ENCODE assay signal across 8 mouse cellular contexts in genomic region chr11:105153068-105153833, GRCm38 (mm10). TPM values are rescaled to one million over a fixed set of nuclear protein-coding genes. Genes with fewer than 3 reads are reported as not detected.
A peak's percentile ranks its signal among the peaks of the same experiment; 100 is the strongest.
DNase-seq lines count a peak whose midpoint lies in the region; ATAC-seq and TF ChIP-seq lines count a peak whose summit lies in the region.
"Had no signal": no experiment of that assay in that cellular context is flagged by ENCODE, and none has a peak within 500 bp of the region (broad histone marks: within the 10 kb centered on the region; RNA-seq: fewer than 3 reads in every experiment).

No protein-coding gene starts in this region.

- H3K27ac ChIP-seq in limb, embryonic 11.5 days (replicated peaks; ENCODE audit: low read depth, low read length) = no peak overlapping the region
- H3K27ac ChIP-seq in midbrain, embryonic 12.5 days (replicated peaks) = no peak overlapping the region

- no peaks in the 10 kb centered on the region for H3K9me3 ChIP-seq in limb, embryonic 11.5 days (ENCODE audit: control insufficient read depth, low read length)
- H3K9me3 ChIP-seq in midbrain, embryonic 12.5 days = no peaks in the 10 kb centered on the region

- in situ Hi-C loops in Patski (cut with MboI; ENCODE audit: low pct_unique_long_range_greater_than_20kb) = no loop called here

- no peak for TF ChIP-seq CTCF in Patski (IDR thresholded peaks at IDR 0.05)

- POLR2A ChIA-PET in Patski (lab: Charles Lee) = no interaction called here

- DNase-seq in Patski (ENCODE audit: low read depth, low spot score) = no peak
- peak; percentile 79 for DNase-seq in embryo, embryonic 10 days (ENCODE audit: low spot score)
- peak; percentile 81 for DNase-seq in heart, postnatal 4 days
- DNase-seq in limb, embryonic 11.5 days (ENCODE audit: low spot score) = peak; percentile 80
- DNase-seq in frontal cortex, postnatal 36 days (ENCODE audit: low spot score in 2 of 2) = no peak
- no peak for DNase-seq in thymus, postnatal 4 days

- H3K4me3 ChIP-seq in limb, embryonic 11.5 days (ENCODE audit: low read depth, low read length) = no peak overlapping the region
- H3K4me3 ChIP-seq in midbrain, embryonic 12.5 days = no peak overlapping the region

- CTCF ChIA-PET in Patski (lab: Charles Lee) = no interaction called here

- H3K4me1 ChIP-seq in limb, embryonic 11.5 days (ENCODE audit: control insufficient read depth, insufficient read depth, low read length) = peaks cover 26% of the 10 kb centered on the region
- H3K4me1 ChIP-seq in midbrain, embryonic 12.5 days = peaks cover 11% of the 10 kb centered on the region

- H3K9ac ChIP-seq in limb, embryonic 11.5 days (ENCODE audit: low read length) = no peak overlapping the region
- no peak overlapping the region for H3K9ac ChIP-seq in midbrain, embryonic 12.5 days (replicated peaks)

- no peak overlapping the region for H3K4me2 ChIP-seq in limb, embryonic 11.5 days (ENCODE audit: low read depth, severe bottlenecking)
- H3K4me2 ChIP-seq in midbrain, embryonic 12.5 days (replicated peaks) = no peak overlapping the region

- no peaks in the 10 kb centered on the region for H3K36me3 ChIP-seq in limb, embryonic 11.5 days (ENCODE audit: control insufficient read depth, insufficient read depth, low read length)
- no peaks in the 10 kb centered on the region for H3K36me3 ChIP-seq in midbrain, embryonic 12.5 days

- 12% methylated on average over 12 of the region's 12 CpGs for WGBS in limb, embryonic 11.5 days
- 39% methylated on average over 12 of the region's 12 CpGs for WGBS in midbrain, embryonic 12.5 days

- H3K27me3 ChIP-seq in Patski = no peaks in the 10 kb centered on the region
- H3K27me3 ChIP-seq in limb, embryonic 11.5 days (ENCODE audit: control insufficient read depth, insufficient read depth, low read length) = no peaks in the 10 kb centered on the region
- no peaks in the 10 kb centered on the region; the same call in 1 of the 2 replicates for H3K27me3 ChIP-seq in midbrain, embryonic 12.5 days

- peak; percentile 58 for ATAC-seq in Patski
- peak; percentile 74 for ATAC-seq in limb, embryonic 11.5 days (ENCODE audit: insufficient number of reproducible peaks, low FRiP score, low TSS enrichment, low read depth)
- 0 out of 2 replicates have a peak, but pooled peaks have one; percentile 19 for ATAC-seq in midbrain, embryonic 12.5 days (ENCODE audit: low FRiP score, low read depth)

RNA-seq across cellular contexts. Expression of gene Gm10842, which starts 6.6 kb away (rescaled TPM):
- polyA plus RNA-seq in Patski (2021) = not detected
- not detected for total RNA-seq in heart, postnatal 4 days (2021)
- not detected in 2 replicates for polyA plus RNA-seq in limb, embryonic 11.5 days (2014; fragmentation: Nextera tagmentation; extraction: Ambion mirVana)
- not detected in 2 replicates for polyA plus RNA-seq in midbrain, embryonic 12.5 days (2016; fragmentation: Nextera tagmentation; extraction: Ambion mirVana)
- polyA plus RNA-seq: cortical plate, adult 2 months had no signal

RNA-seq across cellular contexts. Expression of gene Tlk2, which starts 25.4 kb away (rescaled TPM):
- 66.1 TPM for polyA plus RNA-seq in Patski (2021)
- 10 to 100 TPM; 51.2 to 52.0 TPM for total RNA-seq in heart, postnatal 4 days (2021)
- polyA plus RNA-seq in limb, embryonic 11.5 days (2014; fragmentation: Nextera tagmentation; extraction: Ambion mirVana) = 29.9 and 30.1 TPM in 2 replicates
- polyA plus RNA-seq in midbrain, embryonic 12.5 days (2016; fragmentation: Nextera tagmentation; extraction: Ambion mirVana) = 29.4 and 31.7 TPM in 2 replicates

RNA-seq across cellular contexts. Expression of gene Mettl2, which starts 27.0 kb away (rescaled TPM):
- 27.1 TPM for polyA plus RNA-seq in Patski (2021)
- 10 to 100 TPM; 16.2 TPM for total RNA-seq in heart, postnatal 4 days (2021)
- polyA plus RNA-seq in limb, embryonic 11.5 days (2014; fragmentation: Nextera tagmentation; extraction: Ambion mirVana) = 49.8 and 58.5 TPM in 2 replicates
- polyA plus RNA-seq in midbrain, embryonic 12.5 days (2016; fragmentation: Nextera tagmentation; extraction: Ambion mirVana) = 38.7 and 38.8 TPM in 2 replicates

Comparison
In these comparisons a context has a peak if more than half of its experiments do, and no peak if none do; other contexts are left out.
1. ATAC-seq: peak in every context shown above with its lines; median percentile 74 in limb, embryonic 11.5 days; 58 in Patski; 19 in midbrain, embryonic 12.5 days.
2. DNase-seq: peak in embryo, embryonic 10 days (single experiment), heart, postnatal 4 days (single experiment) and limb, embryonic 11.5 days (single experiment); none in Patski (single experiment), frontal cortex, postnatal 36 days (0 of 2) and thymus, postnatal 4 days (single experiment).